Mouse (Mus musculus): ENCODE measurements at regions not wholly inside any gene's neighbourhood (a gene's known extent, or its start where the extent isn't known, plus 50 kb on each side); places are given as distances from the start of the nearest gene placed in this dataset.
A peak's percentile ranks its signal among the peaks of the same experiment; 100 is the strongest.

- DNase-seq (ENCODE audit: low spot score) = no peak
- no peak overlapping the region for H3K27ac ChIP-seq (ENCODE audit: low read depth)
- whole genome bisulfite sequencing = 25% methylated on average over 9 of the region's 9 CpGs
- no peaks in the 10 kb centered on the region for H3K9me3 ChIP-seq (replicated peaks; ENCODE audit: control insufficient read depth, low read length)
- TF ChIP-seq CTCF (IDR thresholded peaks at IDR 0.05; ENCODE audit: low read depth) = no peak
- TF ChIP-seq EP300 (IDR thresholded peaks at IDR 0.05; ENCODE audit: low read depth) = no peak
- H3K4me2 ChIP-seq (ENCODE audit: low read depth, low read length) = no peak overlapping the region
- H3K4me1 ChIP-seq (ENCODE audit: control insufficient read depth, insufficient read depth) = peaks cover 14% of the 10 kb centered on the region; the same call in 1 of the 2 replicates
- H3K4me3 ChIP-seq (ENCODE audit: low read depth, low read length) = no peak overlapping the region
- no peaks in the 10 kb centered on the region for H3K27me3 ChIP-seq (ENCODE audit: control insufficient read depth, insufficient read depth, low read length)
- no peaks in the 10 kb centered on the region for H3K36me3 ChIP-seq (replicated peaks; ENCODE audit: control insufficient read depth, insufficient read depth, low read length)
- H3K9ac ChIP-seq (replicated peaks; ENCODE audit: low read depth, low read length) = no peak overlapping the region
- ATAC-seq (ENCODE audit: insufficient read depth, low read depth) = peak; percentile 28; the same call in 1 of the 2 replicates
Measured at GRCm38 (mm10) chr10:60955467-60955866, 124.1 kb upstream of the Unc5b start.

- H3K36me3 ChIP-seq (replicated peaks; ENCODE audit: control insufficient read depth, insufficient read depth, low read length) = no peaks in the 10 kb centered on the region
- no peak for DNase-seq (ENCODE audit: low spot score)
- no peak overlapping the region for H3K4me2 ChIP-seq (ENCODE audit: low read depth, low read length)
- H3K4me1 ChIP-seq (ENCODE audit: control insufficient read depth, insufficient read depth) = peaks cover 6% of the 10 kb centered on the region; the same call in 1 of the 2 replicates
- no peak overlapping the region for H3K27ac ChIP-seq (ENCODE audit: low read depth)
- H3K27me3 ChIP-seq (ENCODE audit: control insufficient read depth, insufficient read depth, low read length) = no peaks in the 10 kb centered on the region
- H3K9me3 ChIP-seq (replicated peaks; ENCODE audit: control insufficient read depth, low read length) = no peaks in the 10 kb centered on the region
- no peak for ATAC-seq (ENCODE audit: insufficient read depth, low read depth)
- H3K9ac ChIP-seq (replicated peaks; ENCODE audit: low read depth, low read length) = no peak overlapping the region
- WGBS = 23% methylated on average over 7 of the region's 7 CpGs
- TF ChIP-seq EP300 (IDR thresholded peaks at IDR 0.05; ENCODE audit: low read depth) (no peak), CTCF (IDR thresholded peaks at IDR 0.05; ENCODE audit: low read depth) (no peak)
- H3K4me3 ChIP-seq (ENCODE audit: low read depth, low read length) = no peak overlapping the region
Measured at GRCm38 (mm10) chr10:60952495-60952894, 121.1 kb upstream of the Unc5b start.

GRCm38 (mm10) chr10:60948983-60949677, 117.7 kb upstream of the Unc5b start:
- Histone ChIP-seq H3K4me2 (ENCODE audit: low read depth, low read length) (no peak overlapping the region), H3K9ac (replicated peaks; ENCODE audit: low read depth, low read length) (no peak overlapping the region), H3K27me3 (ENCODE audit: control insufficient read depth, insufficient read depth, low read length) (no peaks in the 10 kb centered on the region), H3K9me3 (replicated peaks; ENCODE audit: control insufficient read depth, low read length) (no peaks in the 10 kb centered on the region), H3K27ac (ENCODE audit: low read depth) (no peak overlapping the region), H3K36me3 (replicated peaks; ENCODE audit: control insufficient read depth, insufficient read depth, low read length) (no peaks in the 10 kb centered on the region), H3K4me1 (ENCODE audit: control insufficient read depth, insufficient read depth) (no peaks in the 10 kb centered on the region), H3K4me3 (ENCODE audit: low read depth, low read length) (no peak overlapping the region)
- peak; percentile 33 for ATAC-seq (ENCODE audit: insufficient read depth, low read depth)
- 42% methylated on average over 7 of the region's 7 CpGs for WGBS
- DNase-seq (ENCODE audit: low spot score) = no peak
- no peak for TF ChIP-seq EP300 (IDR thresholded peaks at IDR 0.05; ENCODE audit: low read depth)
- no peak for TF ChIP-seq CTCF (IDR thresholded peaks at IDR 0.05; ENCODE audit: low read depth)

- Histone ChIP-seq H3K9me3 (replicated peaks; ENCODE audit: control insufficient read depth, low read length) (no peaks in the 10 kb centered on the region), H3K36me3 (replicated peaks; ENCODE audit: control insufficient read depth, insufficient read depth, low read length) (no peaks in the 10 kb centered on the region), H3K4me3 (ENCODE audit: low read depth, low read length) (no peak overlapping the region), H3K27me3 (ENCODE audit: control insufficient read depth, insufficient read depth, low read length) (no peaks in the 10 kb centered on the region), H3K4me2 (ENCODE audit: low read depth, low read length) (no peak overlapping the region), H3K27ac (ENCODE audit: low read depth) (no peak overlapping the region), H3K4me1 (ENCODE audit: control insufficient read depth, insufficient read depth) (no peaks in the 10 kb centered on the region), H3K9ac (replicated peaks; ENCODE audit: low read depth, low read length) (no peak overlapping the region)
- ATAC-seq (ENCODE audit: insufficient read depth, low read depth) = no peak
- no peak for TF ChIP-seq EP300 (IDR thresholded peaks at IDR 0.05; ENCODE audit: low read depth)
- TF ChIP-seq CTCF (IDR thresholded peaks at IDR 0.05; ENCODE audit: low read depth) = no peak
- no peak for DNase-seq (ENCODE audit: low spot score)
- 68% methylated on average over 6 of the region's 6 CpGs for WGBS
Measured at GRCm38 (mm10) chr10:60943074-60943473, 111.7 kb upstream of the Unc5b start.

GRCm38 (mm10) chr10:60938749-60939148, 107.4 kb upstream of the Unc5b start:
- no peak for ATAC-seq (ENCODE audit: insufficient read depth, low read depth)

GRCm38 (mm10) chr10:60937517-60937866, 106.1 kb upstream of the Unc5b start:
- TF ChIP-seq EP300 (IDR thresholded peaks at IDR 0.05; ENCODE audit: low read depth) (no peak), CTCF (IDR thresholded peaks at IDR 0.05; ENCODE audit: low read depth) (no peak)
- H3K27me3 ChIP-seq (ENCODE audit: control insufficient read depth, insufficient read depth, low read length) = no peaks in the 10 kb centered on the region
- no peak overlapping the region for H3K4me3 ChIP-seq (ENCODE audit: low read depth, low read length)
- DNase-seq (ENCODE audit: low spot score) = no peak
- no peaks in the 10 kb centered on the region for H3K36me3 ChIP-seq (replicated peaks; ENCODE audit: control insufficient read depth, insufficient read depth, low read length)
- no peak overlapping the region for H3K4me2 ChIP-seq (ENCODE audit: low read depth, low read length)
- no peak overlapping the region for H3K27ac ChIP-seq (ENCODE audit: low read depth)
- WGBS = 33% methylated on average over 7 of the region's 7 CpGs
- H3K9me3 ChIP-seq (replicated peaks; ENCODE audit: control insufficient read depth, low read length) = no peaks in the 10 kb centered on the region
- no peak for ATAC-seq (ENCODE audit: insufficient read depth, low read depth)
- H3K9ac ChIP-seq (replicated peaks; ENCODE audit: low read depth, low read length) = no peak overlapping the region
- peaks cover 36% of the 10 kb centered on the region for H3K4me1 ChIP-seq (ENCODE audit: control insufficient read depth, insufficient read depth)

More at GRCm38 (mm10) chr10:60938749-60939148, 107.4 kb upstream of the Unc5b start:
- WGBS = 91% methylated on average over 10 of the region's 10 CpGs
- Histone ChIP-seq H3K4me3 (ENCODE audit: low read depth, low read length) (no peak overlapping the region), H3K36me3 (replicated peaks; ENCODE audit: control insufficient read depth, insufficient read depth, low read length) (no peaks in the 10 kb centered on the region), H3K9ac (replicated peaks; ENCODE audit: low read depth, low read length) (no peak overlapping the region), H3K4me2 (ENCODE audit: low read depth, low read length) (no peak overlapping the region), H3K9me3 (replicated peaks; ENCODE audit: control insufficient read depth, low read length) (no peaks in the 10 kb centered on the region), H3K27me3 (ENCODE audit: control insufficient read depth, insufficient read depth, low read length) (no peaks in the 10 kb centered on the region), H3K27ac (ENCODE audit: low read depth) (no peak overlapping the region), H3K4me1 (ENCODE audit: control insufficient read depth, insufficient read depth) (peaks cover 25% of the 10 kb centered on the region)
- TF ChIP-seq EP300 (IDR thresholded peaks at IDR 0.05; ENCODE audit: low read depth) (no peak), CTCF (IDR thresholded peaks at IDR 0.05; ENCODE audit: low read depth) (no peak)
- DNase-seq (ENCODE audit: low spot score) = no peak
